Mouse (Mus musculus): Measurements from ENCODE around the gene Map2k1. TPM values are rescaled to one million over a fixed set of nuclear protein-coding genes. Genes with fewer than 3 reads are reported as not detected.

Gene Map2k1
- total RNA-seq (2023; ENCODE audit: inconsistent age), result 138 to 152 TPM (median 143 TPM) in 4 replicates

DNA sequence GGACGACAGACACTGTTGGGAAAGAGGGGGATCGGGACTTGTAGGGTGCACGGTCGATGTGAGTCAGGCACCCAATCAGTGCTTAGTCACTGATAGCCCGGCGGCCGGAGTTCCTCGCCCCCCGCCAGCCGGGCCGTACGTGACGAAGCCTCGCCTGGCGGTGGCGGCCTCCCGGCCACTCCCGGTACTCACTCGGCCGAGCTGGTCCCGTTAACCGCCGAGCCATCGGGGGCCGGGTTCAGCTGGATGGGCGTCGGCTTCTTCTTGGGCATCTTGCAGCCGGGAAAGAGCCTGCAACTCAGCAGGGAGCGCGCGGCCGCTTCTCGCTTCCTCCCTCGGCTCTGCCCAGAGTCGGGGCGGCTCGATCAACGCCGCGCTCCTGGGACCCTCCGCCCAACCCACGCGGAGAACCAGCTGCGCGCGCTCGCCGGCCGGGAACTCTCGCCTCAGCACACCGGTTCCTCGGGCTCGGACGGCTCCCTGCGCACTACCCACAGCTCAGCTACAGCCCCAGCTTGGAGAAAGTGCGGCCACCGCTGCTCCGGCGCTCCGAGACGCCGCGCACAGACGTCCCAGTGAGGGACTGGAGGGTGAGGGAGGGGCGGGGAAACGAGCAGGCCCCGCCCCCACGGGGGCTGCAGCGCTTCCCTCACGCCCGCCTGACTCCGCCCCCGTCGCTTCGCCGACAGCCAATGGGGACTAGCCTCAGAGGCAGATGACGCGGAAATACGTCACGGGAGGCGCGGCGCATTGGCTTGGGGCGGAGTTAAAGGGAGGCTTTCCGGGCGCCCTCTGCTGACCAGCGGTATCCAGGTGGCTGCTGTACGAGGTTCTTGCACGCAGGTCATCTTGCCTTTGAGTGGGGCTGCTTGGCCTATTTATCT lies at the start of gene Map2k1:
Gene Map2k1 (minus strand): TSS at position 611 of the 884 bp plus-strand sequence.

DNA sequence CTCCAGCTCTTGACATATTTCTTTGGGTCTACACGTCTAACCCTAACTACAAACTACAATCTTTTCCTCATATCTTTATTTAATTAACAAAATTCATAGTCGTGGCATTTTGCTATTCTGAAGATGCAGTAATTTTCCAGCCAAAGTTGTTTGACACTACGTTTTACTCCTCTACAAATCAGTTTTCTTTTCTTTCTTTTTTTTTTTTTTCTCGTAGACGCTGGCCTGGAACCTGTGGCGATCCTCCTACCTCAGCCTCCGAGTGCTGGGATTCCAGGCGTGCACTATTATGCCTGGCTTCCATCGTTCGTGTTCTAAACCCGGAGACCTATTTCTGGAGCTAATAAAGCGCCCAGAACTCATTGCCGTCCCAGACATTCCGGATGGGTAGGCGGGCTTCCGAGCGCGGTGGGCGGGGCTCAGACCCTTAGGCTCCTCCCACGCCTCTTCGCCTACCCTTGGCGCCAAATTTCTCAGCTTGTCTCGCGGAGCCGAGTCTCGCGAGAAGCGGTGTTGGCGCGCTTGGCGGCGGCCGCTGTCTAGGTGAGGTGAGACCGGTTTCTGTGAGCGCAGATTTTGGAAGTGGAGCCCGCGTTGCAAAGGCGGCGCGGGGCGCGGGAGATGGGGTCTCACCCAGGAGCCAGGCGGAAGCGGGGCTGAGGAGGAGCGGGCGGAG lies 27.8 kb upstream of the Map2k1 start, which contains the start of gene Tipin:
Gene Tipin (plus strand): TSS at position 477 of the 676 bp plus-strand sequence.

DNA sequence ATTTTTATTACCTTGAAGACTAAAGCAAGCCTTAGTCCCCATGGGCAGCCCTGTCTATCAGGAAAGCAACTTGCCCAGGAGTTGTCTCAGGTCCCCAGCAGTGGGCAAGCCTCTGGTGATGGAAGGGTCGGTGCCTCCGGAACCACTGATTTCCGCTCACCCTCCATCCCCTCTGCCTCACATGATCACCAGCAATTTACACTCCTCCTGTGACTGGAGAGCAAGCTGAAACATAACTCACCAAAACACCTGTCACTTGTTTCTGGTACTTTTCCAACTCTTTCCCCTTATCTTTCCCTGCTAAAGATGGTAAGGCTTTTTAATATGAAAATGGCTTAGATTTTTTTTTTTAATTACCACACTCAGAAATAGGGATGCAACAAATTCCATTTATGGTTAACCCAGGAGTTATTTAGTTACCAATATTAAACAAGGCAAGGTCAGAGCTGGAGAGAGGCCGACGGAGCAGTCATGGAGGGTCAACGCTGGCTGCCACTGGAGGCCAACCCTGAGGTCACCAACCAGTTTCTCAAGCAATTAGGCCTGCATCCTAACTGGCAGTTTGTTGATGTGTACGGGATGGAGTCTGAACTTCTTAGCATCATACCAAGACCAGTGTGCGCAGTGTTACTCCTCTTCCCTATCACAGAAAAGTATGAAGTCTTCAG lies 18.5 kb downstream of the Map2k1 start, which contains the start of gene Uchl4:
Gene Uchl4 (plus strand): TSS at position 434 of the 668 bp plus-strand sequence.

DNA sequence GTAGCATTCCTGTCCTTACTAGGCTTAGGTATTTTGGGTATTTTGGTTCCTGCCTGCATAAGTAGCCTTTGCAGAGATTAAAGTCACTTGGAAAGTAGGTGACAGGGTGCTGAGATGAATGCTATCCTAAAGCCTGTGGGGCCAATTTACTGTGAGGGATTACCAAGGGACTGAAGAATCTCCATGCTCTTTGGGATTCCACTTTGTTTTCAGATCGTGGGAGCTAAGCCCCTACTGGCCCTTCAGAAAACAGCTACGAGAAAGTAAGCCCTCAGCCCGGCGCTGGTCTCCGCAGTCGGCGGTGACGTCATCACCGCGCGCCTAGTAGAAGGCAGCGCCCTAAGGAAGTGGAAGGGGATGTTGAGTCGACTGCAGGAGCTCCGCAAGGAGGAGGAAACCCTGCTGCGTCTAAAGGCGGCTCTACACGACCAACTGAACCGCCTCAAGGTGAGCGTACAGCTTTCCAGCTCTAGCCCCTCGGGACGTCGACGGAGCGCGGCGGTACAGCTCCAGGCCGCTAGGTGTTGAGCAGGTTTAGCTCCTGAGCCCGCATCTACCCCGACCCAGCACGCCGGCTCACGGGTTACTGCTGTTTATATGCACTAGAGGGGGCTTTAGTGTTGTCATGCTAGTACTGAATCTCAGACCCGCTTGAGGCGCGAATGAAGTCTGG lies 74.3 kb downstream of the Map2k1 start, which contains the start of gene Snapc5:
Gene Snapc5 (plus strand): TSS at position 301 of the 673 bp plus-strand sequence.

DNA sequence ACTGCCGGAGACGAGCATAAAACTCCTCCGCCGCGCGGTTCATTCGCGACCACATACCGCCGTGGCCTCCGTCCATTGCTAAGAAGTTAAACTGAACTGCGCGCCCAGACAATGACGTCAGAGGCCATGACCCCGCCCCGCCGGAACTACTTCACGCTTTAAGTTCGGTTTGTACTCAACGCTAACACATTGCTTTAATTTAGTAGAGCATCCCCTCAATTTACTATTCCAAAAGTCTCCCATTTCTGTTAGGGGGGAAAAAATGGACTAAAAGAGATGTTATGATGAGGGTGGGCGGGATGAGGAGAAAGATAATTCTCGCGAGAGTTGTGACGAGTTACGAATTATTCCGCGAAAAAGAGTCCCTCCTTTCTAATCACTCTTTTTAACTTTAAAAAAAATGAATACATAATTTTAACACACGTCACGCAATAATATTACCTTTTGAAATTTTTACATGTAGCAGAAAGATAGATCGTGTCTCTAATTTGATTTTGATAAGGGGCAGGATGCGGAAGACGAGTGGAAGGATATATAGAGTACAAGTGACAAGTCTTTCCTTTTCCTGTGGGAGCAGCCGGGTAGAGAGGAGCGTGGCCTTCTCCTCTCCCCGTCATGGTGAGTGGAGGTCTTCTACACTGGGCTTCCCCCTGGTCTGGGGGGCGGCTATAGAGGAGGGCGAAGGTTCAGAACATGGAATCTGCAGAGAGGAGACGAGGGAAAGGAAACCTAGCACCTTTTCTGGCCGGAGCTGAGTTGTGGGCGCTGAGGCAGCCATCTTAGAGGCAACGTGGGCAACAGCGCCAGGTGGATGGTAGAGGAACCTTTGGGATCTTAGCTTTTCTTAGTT lies 80.4 kb downstream of the Map2k1 start, which contains the start of the genes Zwilch and Rpl4:
Gene Zwilch (minus strand): TSS at position 289 of the 850 bp plus-strand sequence.
Gene Rpl4 (plus strand): TSS at position 560 of the 850 bp plus-strand sequence.

Other genes with a start within 250 kb of the Map2k1 start
- not detected in 4 replicates for gene Smad6, start 231.6 kb downstream of the Map2k1 start, total RNA-seq (2023; ENCODE audit: inconsistent age)
- not detected in 4 replicates for gene Lctl, start 136.5 kb downstream of the Map2k1 start, total RNA-seq (2023; ENCODE audit: inconsistent age)
- gene Zwilch, start 80.5 kb downstream of the Map2k1 start, total RNA-seq (2023; ENCODE audit: inconsistent age), result 4.7 to 7.7 TPM (median 6.5 TPM) in 4 replicates
- gene Rpl4, start 80.3 kb downstream of the Map2k1 start, total RNA-seq (2023; ENCODE audit: inconsistent age), result 1,782 to 1,851 TPM (median 1,806 TPM) in 4 replicates
- 19.6 to 22.9 TPM (median 22.0 TPM) in 4 replicates for gene Snapc5, start 74.4 kb downstream of the Map2k1 start, total RNA-seq (2023; ENCODE audit: inconsistent age)
- 1.2 to 2.1 TPM (median 1.7 TPM) in 4 replicates for gene Uchl4, start 18.4 kb downstream of the Map2k1 start, total RNA-seq (2023; ENCODE audit: inconsistent age)
- gene Tipin, start 27.9 kb upstream of the Map2k1 start, total RNA-seq (2023; ENCODE audit: inconsistent age), result 18.5 to 25.3 TPM (median 23.4 TPM) in 4 replicates
- gene Dis3l, start 87.7 kb upstream of the Map2k1 start, total RNA-seq (2023; ENCODE audit: inconsistent age), result 21.5 to 26.9 TPM (median 23.4 TPM) in 4 replicates
- gene Megf11, start 132.0 kb upstream of the Map2k1 start, total RNA-seq (2023; ENCODE audit: inconsistent age), result 0.54 TPM in 1 of 4 replicates, not detected in the others

Data from B cell, adult (primary cell).